Mouse (Mus musculus) kidney, postnatal 25 days (tissue): ENCODE measurements at regions not wholly inside any gene's neighbourhood (a gene's known extent, or its start where the extent isn't known, plus 50 kb on each side); places are given as distances from the start of the nearest gene placed in this dataset.

Experiments used
- DNase-seq, 2 experiments: peaks; one replicate each; pipeline ENCODE4 v3.0.0; 2021; ENCODE audit warnings: mixed read lengths in 2 of 2

GRCm38 (mm10) chr10:71485063-71485762, 137.7 kb downstream of the Ipmk start:
- DNase-seq, result no peak

- no peak for DNase-seq
Observed at GRCm38 (mm10) chr10:71489791-71490190, 142.2 kb downstream of the Ipmk start.

- DNase-seq, result no peak
Observed at GRCm38 (mm10) chr10:71502096-71502495, 154.5 kb downstream of the Ipmk start.

GRCm38 (mm10) chr10:71504219-71504618, 156.7 kb downstream of the Ipmk start:
- no peak for DNase-seq

- no peak for DNase-seq
Observed at GRCm38 (mm10) chr10:71525290-71525689, 177.7 kb downstream of the Ipmk start.

- no peak for DNase-seq
Observed at GRCm38 (mm10) chr10:71533759-71534158, 186.2 kb downstream of the Ipmk start.

- DNase-seq, result no peak
Observed at GRCm38 (mm10) chr10:71545489-71545888, 197.9 kb downstream of the Ipmk start.

GRCm38 (mm10) chr10:71546507-71546906, 198.9 kb downstream of the Ipmk start:
- no peak for DNase-seq

- no peak for DNase-seq
Observed at GRCm38 (mm10) chr10:71583716-71584115, 236.2 kb downstream of the Ipmk start.

GRCm38 (mm10) chr10:71598515-71598914, 251.0 kb downstream of the Ipmk start:
- no peak for DNase-seq

GRCm38 (mm10) chr10:71613736-71614135, 266.2 kb downstream of the Ipmk start:
- no peak for DNase-seq

- DNase-seq, result no peak
Observed at GRCm38 (mm10) chr10:71617156-71617555, 269.6 kb downstream of the Ipmk start.

- no peak for DNase-seq
Observed at GRCm38 (mm10) chr10:71646071-71646470, 298.5 kb downstream of the Ipmk start.

- DNase-seq, result no peak
Observed at GRCm38 (mm10) chr10:71657525-71657924, 310.0 kb downstream of the Ipmk start.

- no peak for DNase-seq
Observed at GRCm38 (mm10) chr10:71663545-71663944, 316.0 kb downstream of the Ipmk start.

- no peak for DNase-seq
Observed at GRCm38 (mm10) chr10:71667160-71667571, 319.6 kb downstream of the Ipmk start.

- no peak for DNase-seq
Observed at GRCm38 (mm10) chr10:71679240-71679639, 331.7 kb downstream of the Ipmk start.

GRCm38 (mm10) chr10:71713456-71713855, 365.9 kb downstream of the Ipmk start:
- DNase-seq, result no peak

GRCm38 (mm10) chr10:71727746-71728145, 380.2 kb downstream of the Ipmk start:
- DNase-seq, result no peak

- no peak for DNase-seq
Observed at GRCm38 (mm10) chr10:71733821-71734220, 386.3 kb downstream of the Ipmk start.

- DNase-seq, result no peak
Observed at GRCm38 (mm10) chr10:71734481-71734880, 386.9 kb downstream of the Ipmk start.

GRCm38 (mm10) chr10:71738280-71738679, 390.7 kb downstream of the Ipmk start:
- no peak for DNase-seq

- no peak for DNase-seq
Observed at GRCm38 (mm10) chr10:71748557-71749493, 401.3 kb downstream of the Ipmk start.

- no peak for DNase-seq
Observed at GRCm38 (mm10) chr10:71753255-71753654, 405.7 kb downstream of the Ipmk start.
